Mouse (Mus musculus) small intestine, adult 2 months (tissue): ENCODE data around the gene Pan3.

ENCODE experiments used
- CTCF ChIP-seq: fragments of 200-500 bp; IDR thresholded peaks from 2 replicates; pipeline ENCODE4 v1.5.1; 2012; ENCODE audit warnings: low read depth, mild to moderate bottlenecking, control low read depth, inconsistent platforms, low read length, moderate library complexity, mixed read lengths; ENCODE audit not compliant: insufficient replicate concordance, insufficient read length; ENCODE audit errors: extremely low read depth
- POLR2A ChIP-seq: fragments of 200-500 bp; IDR thresholded peaks from 2 replicates; pipeline ENCODE4 v1.6.1; 2012; ENCODE audit warnings: low read depth, mild to moderate bottlenecking, control low read depth, inconsistent platforms, low read length, moderate library complexity

DNA sequence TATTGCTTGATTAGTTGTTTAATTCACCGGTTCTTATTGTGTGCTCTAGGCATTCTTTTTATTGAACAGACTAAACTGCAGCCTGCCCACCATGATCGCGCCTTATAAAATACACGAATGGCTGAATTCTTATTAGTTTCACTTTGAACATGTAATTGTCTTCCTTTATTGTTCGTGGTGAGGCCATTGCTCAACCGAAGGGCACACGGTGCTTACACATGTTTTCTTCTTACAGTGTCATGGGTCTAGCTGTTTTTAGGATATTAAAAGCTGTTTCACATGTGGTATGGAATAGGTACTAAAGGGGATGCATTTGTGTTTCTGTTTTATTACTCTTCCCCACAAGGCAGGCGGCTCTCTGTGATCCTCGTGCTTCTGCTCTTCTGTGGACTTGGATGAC lies 81.4 kb downstream of the Pan3 start:
- TF ChIP-seq CTCF: no peak
- no peak for TF ChIP-seq POLR2A
